Mouse (Mus musculus): ENCODE measurements at regions not wholly inside any gene's neighbourhood (a gene's known extent, or its start where the extent isn't known, plus 50 kb on each side); places are given as distances from the start of the nearest gene placed in this dataset.

GRCm38 (mm10) chr11:114480119-114480540, 188.2 kb upstream of the Rpl38 start:
- H3K4me3 ChIP-seq (ENCODE audit: insufficient read depth in 1 of 2, low read depth in 1 of 2, low read length in 2 of 2, poor library complexity in 1 of 2, severe bottlenecking in 1 of 2), result no peak overlapping the region
- peaks cover 0 to 11% of the 10 kb centered on the region in 2 experiments; a peak in 1 of 4 replicates for H3K4me1 ChIP-seq (ENCODE audit: control insufficient read depth in 2 of 2, insufficient read depth in 2 of 2, low read length in 2 of 2, poor library complexity in 1 of 2)
- no peaks in the 10 kb centered on the region for H3K9me3 ChIP-seq (ENCODE audit: control insufficient read depth, insufficient read depth, low read depth, low read length)
- no peaks in the 10 kb centered on the region for H3K36me3 ChIP-seq (ENCODE audit: control insufficient read depth, insufficient read depth, low read length, poor library complexity, severe bottlenecking)
- H3K27ac ChIP-seq (ENCODE audit: insufficient read depth, low read depth, low read length, poor library complexity, severe bottlenecking), result no peak overlapping the region
- in situ Hi-C loops (cut with MboI; ENCODE audit: low sequenced_read_pairs in 2 of 2, unreplicated experiment in 2 of 2), result no loop called here
- TF ChIP-seq CHD2 (IDR thresholded peaks at IDR 0.05; ENCODE audit: low read depth, low read length) (no peak), ZNF384 (IDR thresholded peaks at IDR 0.05; ENCODE audit: low read depth, low read length) (no peak), HCFC1 (IDR thresholded peaks at IDR 0.05; ENCODE audit: borderline replicate concordance, insufficient read depth, low read length) (no peak), MAFK (IDR thresholded peaks at IDR 0.05; ENCODE audit: insufficient read depth, low read depth, low read length) (no peak), ZC3H11A (IDR thresholded peaks at IDR 0.05; ENCODE audit: borderline replicate concordance, low read depth, low read length) (no peak)
- no peak for DNase-seq (ENCODE audit: low read depth, low spot score)
- no peak overlapping the region for H3K9ac ChIP-seq (ENCODE audit: insufficient read depth, low read depth, low read length, poor library complexity, severe bottlenecking)

- TF ChIP-seq MAFK (IDR thresholded peaks at IDR 0.05; ENCODE audit: insufficient read depth, low read depth, low read length) (no peak), ZNF384 (IDR thresholded peaks at IDR 0.05; ENCODE audit: low read depth, low read length) (no peak), CHD2 (IDR thresholded peaks at IDR 0.05; ENCODE audit: low read depth, low read length) (no peak), ZC3H11A (IDR thresholded peaks at IDR 0.05; ENCODE audit: borderline replicate concordance, low read depth, low read length) (no peak), HCFC1 (IDR thresholded peaks at IDR 0.05; ENCODE audit: borderline replicate concordance, insufficient read depth, low read length) (no peak)
- in situ Hi-C loops (cut with MboI; ENCODE audit: low sequenced_read_pairs in 2 of 2, unreplicated experiment in 2 of 2), result no loop called here
- Histone ChIP-seq H3K4me1 (ENCODE audit: control insufficient read depth in 2 of 2, insufficient read depth in 2 of 2, low read length in 2 of 2, poor library complexity in 1 of 2) (peaks cover 0 to 6% of the 10 kb centered on the region in 2 experiments; a peak in 1 of 4 replicates), H3K9me3 (ENCODE audit: control insufficient read depth, insufficient read depth, low read depth, low read length) (no peaks in the 10 kb centered on the region), H3K4me3 (ENCODE audit: insufficient read depth in 1 of 2, low read depth in 1 of 2, low read length in 2 of 2, poor library complexity in 1 of 2, severe bottlenecking in 1 of 2) (peak overlapping the region in 1 of 2 experiments; percentile 31; a peak in 1 of 4 replicates), H3K36me3 (ENCODE audit: control insufficient read depth, insufficient read depth, low read length, poor library complexity, severe bottlenecking) (no peaks in the 10 kb centered on the region), H3K9ac (ENCODE audit: insufficient read depth, low read depth, low read length, poor library complexity, severe bottlenecking) (no peak overlapping the region), H3K27ac (ENCODE audit: insufficient read depth, low read depth, low read length, poor library complexity, severe bottlenecking) (no peak overlapping the region)
- peak; percentile 69 for DNase-seq (ENCODE audit: low read depth, low spot score)
These were observed 189.6 kb upstream of the Rpl38 start for GRCm38 (mm10) chr11:114478736-114479135.

GRCm38 (mm10) chr11:114477365-114477764, 191.0 kb upstream of the Rpl38 start:
- Histone ChIP-seq H3K9ac (ENCODE audit: insufficient read depth, low read depth, low read length, poor library complexity, severe bottlenecking) (no peak overlapping the region), H3K27ac (ENCODE audit: insufficient read depth, low read depth, low read length, poor library complexity, severe bottlenecking) (no peak overlapping the region), H3K4me3 (ENCODE audit: insufficient read depth in 1 of 2, low read depth in 1 of 2, low read length in 2 of 2, poor library complexity in 1 of 2, severe bottlenecking in 1 of 2) (no peak overlapping the region), H3K36me3 (ENCODE audit: control insufficient read depth, insufficient read depth, low read length, poor library complexity, severe bottlenecking) (no peaks in the 10 kb centered on the region), H3K9me3 (ENCODE audit: control insufficient read depth, insufficient read depth, low read depth, low read length) (no peaks in the 10 kb centered on the region), H3K4me1 (ENCODE audit: control insufficient read depth in 2 of 2, insufficient read depth in 2 of 2, low read length in 2 of 2, poor library complexity in 1 of 2) (peaks cover 0 to 14% of the 10 kb centered on the region in 2 experiments; a peak in 1 of 4 replicates)
- no peak for DNase-seq (ENCODE audit: low read depth, low spot score)
- in situ Hi-C loops (cut with MboI; ENCODE audit: low sequenced_read_pairs in 2 of 2, unreplicated experiment in 2 of 2), result no loop called here
- no peak for TF ChIP-seq CHD2 (IDR thresholded peaks at IDR 0.05; ENCODE audit: low read depth, low read length)
- no peak for TF ChIP-seq ZNF384 (IDR thresholded peaks at IDR 0.05; ENCODE audit: low read depth, low read length)
- no peak for TF ChIP-seq HCFC1 (IDR thresholded peaks at IDR 0.05; ENCODE audit: borderline replicate concordance, insufficient read depth, low read length)
- TF ChIP-seq MAFK (IDR thresholded peaks at IDR 0.05; ENCODE audit: insufficient read depth, low read depth, low read length), result no peak
- TF ChIP-seq ZC3H11A (IDR thresholded peaks at IDR 0.05; ENCODE audit: borderline replicate concordance, low read depth, low read length), result no peak; the same call in 1 of the 2 replicates

GRCm38 (mm10) chr11:114472501-114473260, 195.6 kb upstream of the Rpl38 start:
- Histone ChIP-seq H3K4me1 (ENCODE audit: control insufficient read depth in 2 of 2, insufficient read depth in 2 of 2, low read length in 2 of 2, poor library complexity in 1 of 2) (peaks cover 0 to 14% of the 10 kb centered on the region in 2 experiments; a peak in 1 of 4 replicates), H3K4me3 (ENCODE audit: insufficient read depth in 1 of 2, low read depth in 1 of 2, low read length in 2 of 2, poor library complexity in 1 of 2, severe bottlenecking in 1 of 2) (peak overlapping the region; percentile 1 to 39; a peak in 1 of 4 replicates), H3K9me3 (ENCODE audit: control insufficient read depth, insufficient read depth, low read depth, low read length) (no peaks in the 10 kb centered on the region), H3K27ac (ENCODE audit: insufficient read depth, low read depth, low read length, poor library complexity, severe bottlenecking) (no peak overlapping the region), H3K9ac (ENCODE audit: insufficient read depth, low read depth, low read length, poor library complexity, severe bottlenecking) (peak overlapping the region; percentile 50; the same call in 1 of the 2 replicates), H3K36me3 (ENCODE audit: control insufficient read depth, insufficient read depth, low read length, poor library complexity, severe bottlenecking) (no peaks in the 10 kb centered on the region)
- TF ChIP-seq ZC3H11A (IDR thresholded peaks at IDR 0.05; ENCODE audit: borderline replicate concordance, low read depth, low read length) (no peak), ZNF384 (IDR thresholded peaks at IDR 0.05; ENCODE audit: low read depth, low read length) (no peak), MAFK (IDR thresholded peaks at IDR 0.05; ENCODE audit: insufficient read depth, low read depth, low read length) (no peak), HCFC1 (IDR thresholded peaks at IDR 0.05; ENCODE audit: borderline replicate concordance, insufficient read depth, low read length) (no peak), CHD2 (IDR thresholded peaks at IDR 0.05; ENCODE audit: low read depth, low read length) (no peak)
- DNase-seq (ENCODE audit: low read depth, low spot score), result peak; percentile 77
- in situ Hi-C loops (cut with MboI; ENCODE audit: low sequenced_read_pairs in 2 of 2, unreplicated experiment in 2 of 2), result no loop called here

All from ES-E14 (cell line).